Mouse (Mus musculus): ENCODE data around the gene Ppbp.
"Not testable (repeated sequence)": the region's sequence is repeated elsewhere in the genome, so short reads cannot be mapped to it uniquely, and the experiment has no call there.

Gene Ppbp

DNA sequence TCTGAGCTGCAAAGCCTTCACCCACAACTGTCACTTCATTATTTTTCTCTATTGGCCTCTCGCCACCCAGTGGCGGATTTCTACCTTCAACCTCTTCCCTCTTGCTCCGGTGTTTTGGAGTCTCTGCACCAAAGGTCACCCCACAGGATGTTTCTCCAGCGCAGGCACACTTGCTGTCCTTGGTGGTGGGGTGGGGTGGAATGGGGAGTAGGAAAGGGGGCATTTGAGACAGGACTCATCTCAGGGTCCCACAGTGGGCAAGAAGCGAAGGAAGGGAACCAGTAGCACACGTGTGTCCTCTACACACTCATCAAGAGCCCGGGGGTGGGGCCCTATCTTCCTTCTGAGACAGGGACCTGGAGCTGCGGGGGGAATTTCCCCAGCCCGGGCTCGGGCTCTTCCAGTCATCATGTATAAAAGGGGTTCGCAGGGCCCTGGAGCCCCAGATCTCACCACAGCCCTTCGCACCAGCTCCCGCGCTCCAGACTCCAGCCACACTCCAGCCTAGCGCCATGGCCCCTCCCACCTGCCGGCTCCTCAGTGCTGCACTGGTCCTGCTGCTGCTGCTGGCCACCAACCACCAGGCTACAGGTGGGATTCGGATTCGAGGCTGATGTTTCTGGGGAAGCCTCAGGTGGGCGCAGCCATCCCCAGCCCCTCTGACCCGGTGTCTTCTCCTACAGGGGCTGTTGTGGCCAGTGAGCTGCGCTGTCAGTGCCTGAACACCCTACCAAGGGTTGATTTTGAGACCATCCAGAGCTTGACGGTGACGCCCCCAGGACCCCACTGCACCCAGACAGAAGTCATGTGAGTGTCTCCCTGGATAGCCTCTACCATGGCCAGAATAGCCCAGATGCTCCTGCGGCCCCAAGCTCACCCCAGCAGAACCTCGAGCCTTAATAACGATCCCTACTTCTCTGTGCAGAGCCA is 17.6 kb downstream of the Ppbp start, which contains the start of gene Cxcl3:
Cxcl3 (plus strand) TSS at position 445 of the 930 bp plus-strand sequence.
- no peak for DNase-seq (ENCODE audit: extremely low read depth, low read depth)

DNA sequence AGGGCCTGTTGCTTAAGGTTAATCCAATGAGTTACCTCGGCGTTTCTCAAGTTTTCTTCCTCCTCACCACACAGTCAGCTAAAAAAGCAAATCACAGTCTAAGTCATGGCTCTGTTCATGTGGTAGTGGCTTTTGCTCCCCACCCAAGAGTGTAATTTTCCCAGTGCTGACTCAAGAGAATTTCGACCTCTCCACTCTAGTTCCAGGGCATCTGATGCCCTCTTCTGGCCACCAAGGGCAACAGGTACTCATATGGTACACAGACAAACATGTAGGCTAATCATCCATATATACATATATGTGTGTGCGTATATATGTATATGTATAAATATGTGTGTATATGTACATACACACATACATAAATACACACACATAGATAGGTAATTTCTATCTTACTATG is 19.8 kb downstream of the Ppbp start:
- DNase-seq (ENCODE audit: extremely low read depth, low read depth) = no peak

DNA sequence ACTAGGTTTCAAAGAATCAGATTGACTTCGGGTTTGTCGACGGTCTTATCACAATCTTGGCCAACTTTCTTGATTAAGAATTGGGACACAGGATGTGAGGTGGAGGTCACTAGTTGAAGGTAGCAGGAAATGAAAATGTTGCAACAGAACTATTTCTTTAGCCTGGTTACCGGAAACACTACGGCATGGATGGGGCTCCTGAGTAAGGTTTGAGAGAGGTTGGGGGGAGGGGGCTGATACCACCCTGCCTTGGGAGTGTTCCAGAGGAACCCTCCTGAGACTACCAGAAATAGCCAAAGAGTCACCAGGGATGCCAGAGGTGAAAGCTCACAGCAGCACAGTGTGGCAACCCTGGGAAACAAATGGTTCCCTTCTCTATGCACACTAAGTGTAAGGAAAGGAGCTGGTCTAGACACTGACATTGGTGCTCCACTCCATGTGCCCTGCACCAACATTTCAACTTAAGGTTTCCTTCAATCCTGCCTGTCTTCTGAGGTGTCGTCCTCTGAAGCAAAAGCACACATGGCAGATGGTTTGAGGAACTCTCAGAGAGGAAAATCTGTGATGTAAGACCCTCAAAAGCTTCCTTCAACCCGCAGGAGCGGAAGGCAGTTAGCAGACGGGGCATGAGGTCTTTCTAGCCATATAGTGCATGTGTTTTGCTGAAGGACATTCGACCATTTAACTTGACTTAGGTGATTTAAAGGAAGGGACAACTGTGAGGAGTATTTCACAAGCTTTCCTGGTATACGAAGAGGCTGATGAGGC is 21.2 kb downstream of the Ppbp start:
- no peak for DNase-seq (ENCODE audit: extremely low read depth, low read depth)

DNA sequence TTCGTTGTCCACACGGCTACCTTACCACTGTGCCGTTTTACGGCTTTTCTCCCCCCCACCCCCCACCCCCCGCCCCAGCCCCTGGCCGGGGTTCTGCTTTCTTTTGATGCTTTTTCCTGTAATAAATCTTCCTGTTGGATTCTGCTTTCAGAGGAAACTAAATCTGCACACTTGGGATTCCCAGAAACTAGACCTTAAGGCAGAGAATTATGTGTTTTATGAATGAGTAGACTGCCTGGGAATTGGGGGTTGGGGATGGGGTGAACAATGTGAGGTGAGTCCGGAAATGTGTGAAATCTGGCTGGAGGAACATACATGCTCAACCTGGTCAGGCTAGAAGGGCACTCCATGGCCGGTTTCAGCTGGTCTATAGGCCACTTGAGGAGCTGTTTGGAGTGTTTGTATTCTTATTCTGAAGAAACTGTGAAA is 21.8 kb downstream of the Ppbp start:
- DNase-seq (ENCODE audit: extremely low read depth, low read depth) = no peak

DNA sequence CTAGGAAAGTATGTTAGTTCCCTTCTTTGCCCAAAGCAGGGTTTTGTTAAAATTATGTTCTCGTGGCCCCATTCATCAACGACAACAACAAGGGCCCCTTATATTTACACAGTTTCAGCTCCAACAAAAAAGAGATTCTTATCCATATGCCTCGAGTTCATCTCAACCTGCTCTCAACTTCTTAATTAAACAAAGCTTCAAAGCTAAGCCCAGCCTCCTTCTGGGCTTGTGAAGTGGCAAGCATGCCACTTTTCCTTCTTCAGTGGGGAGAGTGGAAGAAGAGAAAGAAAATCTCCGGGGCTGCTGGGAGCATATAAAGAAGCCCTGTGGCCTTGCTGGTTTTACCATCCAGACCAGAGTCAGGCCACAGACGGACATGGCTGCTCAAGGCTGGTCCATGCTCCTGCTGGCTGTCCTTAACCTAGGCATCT is 25.9 kb downstream of the Ppbp start, which contains the start of gene Cxcl15:
Cxcl15 (plus strand) TSS at position 340 of the 431 bp plus-strand sequence.
- no peak for DNase-seq (ENCODE audit: extremely low read depth, low read depth)

DNA sequence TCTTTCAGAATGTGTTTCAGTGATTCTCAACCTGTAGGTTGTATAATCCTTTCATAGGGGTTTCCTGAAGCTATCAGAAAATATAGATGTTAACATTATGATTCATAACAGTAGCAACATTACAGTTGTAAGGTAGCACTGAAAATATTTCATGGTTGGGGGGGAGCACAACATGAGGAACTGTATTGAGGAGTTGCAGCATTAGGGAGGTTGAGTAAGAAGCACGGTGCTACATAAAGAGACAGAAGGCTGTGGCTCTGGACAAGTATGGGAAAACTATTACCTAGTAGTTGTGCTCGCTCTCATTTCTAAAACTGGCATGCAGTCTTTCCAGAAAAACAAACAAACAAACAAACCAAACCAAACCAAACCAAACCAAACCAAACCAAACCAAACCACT is 27.1 kb downstream of the Ppbp start:
- DNase-seq (ENCODE audit: extremely low read depth, low read depth) = not testable (repeated sequence)

DNA sequence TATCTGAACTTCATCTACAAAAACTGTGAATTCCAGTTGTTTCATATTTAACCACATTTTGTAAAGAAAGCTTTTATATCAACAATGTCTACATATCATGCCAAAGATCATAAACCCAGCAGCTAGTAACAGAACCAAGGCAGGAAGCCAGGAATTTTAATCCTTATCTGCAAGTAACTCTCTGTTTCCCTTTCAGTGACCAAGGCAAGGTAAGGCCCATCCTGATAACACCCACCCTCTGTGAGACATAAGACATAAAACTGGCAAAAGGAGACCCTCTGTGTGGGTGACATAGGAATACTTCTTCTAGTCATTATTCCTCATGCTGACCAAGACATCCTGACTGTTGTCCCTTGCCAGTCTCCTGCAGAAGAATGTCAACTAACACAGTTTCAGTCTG is 36.3 kb downstream of the Ppbp start:
- no peak for DNase-seq (ENCODE audit: extremely low read depth, low read depth)

DNA sequence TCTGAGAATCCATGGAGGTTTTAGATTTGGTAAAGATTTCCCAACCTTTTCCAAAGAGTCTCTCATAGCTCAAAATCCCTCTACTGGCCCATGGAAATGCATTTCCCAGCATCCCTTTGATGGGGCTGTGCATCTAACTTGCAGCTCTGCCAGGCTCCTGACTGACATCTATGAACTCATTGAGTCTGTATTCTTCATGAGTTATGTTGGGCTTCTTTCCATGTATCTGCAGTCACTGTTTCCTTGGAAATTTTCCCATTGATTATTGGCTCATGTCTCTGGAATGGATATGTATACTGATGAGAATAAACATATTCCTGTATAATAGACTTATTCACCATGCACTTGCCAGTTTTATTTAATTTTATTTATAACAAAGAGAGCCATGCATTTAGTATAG is 37.7 kb downstream of the Ppbp start:
- no peak for DNase-seq (ENCODE audit: extremely low read depth, low read depth)

DNA sequence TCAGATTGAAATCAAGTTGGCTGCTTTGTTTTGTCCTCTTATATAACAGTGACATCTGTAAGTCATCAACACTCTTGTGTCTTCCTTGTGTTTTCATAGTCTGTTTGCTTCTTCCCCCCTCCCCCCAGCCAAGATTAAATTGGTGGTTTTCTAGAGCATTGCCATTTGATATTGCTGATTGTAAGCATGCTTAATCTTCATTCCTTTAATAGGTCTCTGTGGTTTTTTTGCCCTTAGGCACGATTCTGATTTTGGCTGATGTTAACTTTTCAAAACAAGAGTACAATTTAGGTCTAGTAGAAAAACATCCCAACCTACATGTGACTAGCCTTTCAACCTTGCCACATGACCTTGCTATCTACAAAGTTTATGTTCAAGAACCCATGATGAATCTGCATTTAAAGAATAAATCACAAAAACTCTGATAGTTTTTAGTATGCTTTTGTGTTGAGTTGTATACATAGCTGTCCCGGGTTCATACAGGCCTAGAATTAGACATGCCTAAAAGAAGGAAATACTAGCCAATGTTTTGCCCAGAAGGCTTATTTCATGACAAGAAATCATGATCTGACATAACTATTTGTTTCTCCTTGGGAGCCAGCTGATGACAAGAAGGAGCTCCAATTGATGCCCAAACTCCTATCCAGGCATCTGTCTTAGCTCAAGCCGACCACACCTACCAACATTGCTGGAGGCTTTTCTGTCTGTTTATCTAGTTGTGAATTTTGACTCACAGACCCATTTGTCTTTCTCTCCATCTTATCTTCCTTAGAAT is 39.0 kb downstream of the Ppbp start:
- DNase-seq (ENCODE audit: extremely low read depth, low read depth) = no peak
